Mouse (Mus musculus): Measurements from ENCODE around the gene Fam107b. TPM values are rescaled to one million over a fixed set of nuclear protein-coding genes. Genes with fewer than 3 reads are reported as not detected.

The Fam107b gene
- polyA plus RNA-seq, 1 experiment from 2014 or later: 61.7 TPM

DNA sequence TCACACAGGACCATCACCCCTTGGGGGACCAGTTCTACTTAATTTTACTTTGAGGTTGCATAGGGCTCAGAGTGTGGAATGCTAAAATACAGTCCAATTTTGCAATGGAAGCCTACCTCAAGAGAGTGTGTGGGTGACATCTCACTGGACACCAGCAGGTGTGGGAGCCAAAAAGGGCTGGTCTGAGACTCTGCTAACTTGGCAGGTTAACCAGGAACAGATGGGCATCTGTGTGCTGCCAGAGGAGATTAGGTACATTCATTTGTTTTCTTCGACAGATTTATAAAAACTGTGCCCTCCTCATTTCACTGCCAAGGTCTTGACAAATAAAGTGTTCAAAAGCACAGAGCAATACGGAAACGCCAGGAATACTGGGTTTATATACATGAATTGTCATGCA, 32.3 kb downstream of the Fam107b start:
- H3K4me3 ChIP-seq (replicated peaks; ENCODE audit: low read length): no peak overlapping the region
- ATAC-seq: no peak
- 63% methylated on average over 3 of the region's 3 CpGs for WGBS
- H3K4me1 ChIP-seq (replicated peaks; ENCODE audit: control insufficient read depth, insufficient read depth, low read length): no peaks in the 10 kb centered on the region
- no peaks in the 10 kb centered on the region for H3K36me3 ChIP-seq (ENCODE audit: control insufficient read depth, insufficient read depth)
- no peak overlapping the region for H3K27ac ChIP-seq (ENCODE audit: low read length)
- H3K27me3 ChIP-seq (replicated peaks; ENCODE audit: control insufficient read depth, insufficient read depth, low read length): no peaks in the 10 kb centered on the region
- no peak overlapping the region for H3K4me2 ChIP-seq (ENCODE audit: low read length)
- no peaks in the 10 kb centered on the region for H3K9me3 ChIP-seq (ENCODE audit: control insufficient read depth, low read length)
- H3K9ac ChIP-seq (replicated peaks; ENCODE audit: low read depth, low read length): no peak overlapping the region

DNA sequence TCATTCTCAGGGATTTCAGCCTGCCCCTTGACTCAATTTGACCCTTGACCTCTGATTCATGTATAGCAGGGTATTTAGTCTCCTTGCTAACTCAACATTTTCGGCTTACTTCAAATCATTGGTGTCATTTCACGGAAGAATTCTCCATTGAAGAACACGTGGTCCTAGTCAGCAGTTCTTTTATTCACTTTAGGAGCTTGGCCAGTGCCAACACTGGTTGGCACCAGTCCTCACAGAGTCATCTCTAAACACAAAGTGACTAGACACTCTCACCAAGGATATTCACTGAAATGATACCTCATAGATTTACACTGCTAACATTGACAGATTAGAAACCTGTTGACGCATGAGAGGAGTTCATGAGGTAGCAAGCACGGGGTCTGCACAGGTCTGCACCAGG, 32.9 kb downstream of the Fam107b start:
- H3K4me3 ChIP-seq (replicated peaks; ENCODE audit: low read length): no peak overlapping the region
- no peak overlapping the region for H3K27ac ChIP-seq (ENCODE audit: low read length)
- no peak overlapping the region for H3K9ac ChIP-seq (replicated peaks; ENCODE audit: low read depth, low read length)
- no peaks in the 10 kb centered on the region for H3K27me3 ChIP-seq (replicated peaks; ENCODE audit: control insufficient read depth, insufficient read depth, low read length)
- WGBS: 79% methylated on average over 5 of the region's 5 CpGs
- ATAC-seq: no peak
- no peaks in the 10 kb centered on the region for H3K36me3 ChIP-seq (ENCODE audit: control insufficient read depth, insufficient read depth)
- no peaks in the 10 kb centered on the region for H3K9me3 ChIP-seq (ENCODE audit: control insufficient read depth, low read length)
- no peaks in the 10 kb centered on the region for H3K4me1 ChIP-seq (replicated peaks; ENCODE audit: control insufficient read depth, insufficient read depth, low read length)
- H3K4me2 ChIP-seq (ENCODE audit: low read length): no peak overlapping the region

DNA sequence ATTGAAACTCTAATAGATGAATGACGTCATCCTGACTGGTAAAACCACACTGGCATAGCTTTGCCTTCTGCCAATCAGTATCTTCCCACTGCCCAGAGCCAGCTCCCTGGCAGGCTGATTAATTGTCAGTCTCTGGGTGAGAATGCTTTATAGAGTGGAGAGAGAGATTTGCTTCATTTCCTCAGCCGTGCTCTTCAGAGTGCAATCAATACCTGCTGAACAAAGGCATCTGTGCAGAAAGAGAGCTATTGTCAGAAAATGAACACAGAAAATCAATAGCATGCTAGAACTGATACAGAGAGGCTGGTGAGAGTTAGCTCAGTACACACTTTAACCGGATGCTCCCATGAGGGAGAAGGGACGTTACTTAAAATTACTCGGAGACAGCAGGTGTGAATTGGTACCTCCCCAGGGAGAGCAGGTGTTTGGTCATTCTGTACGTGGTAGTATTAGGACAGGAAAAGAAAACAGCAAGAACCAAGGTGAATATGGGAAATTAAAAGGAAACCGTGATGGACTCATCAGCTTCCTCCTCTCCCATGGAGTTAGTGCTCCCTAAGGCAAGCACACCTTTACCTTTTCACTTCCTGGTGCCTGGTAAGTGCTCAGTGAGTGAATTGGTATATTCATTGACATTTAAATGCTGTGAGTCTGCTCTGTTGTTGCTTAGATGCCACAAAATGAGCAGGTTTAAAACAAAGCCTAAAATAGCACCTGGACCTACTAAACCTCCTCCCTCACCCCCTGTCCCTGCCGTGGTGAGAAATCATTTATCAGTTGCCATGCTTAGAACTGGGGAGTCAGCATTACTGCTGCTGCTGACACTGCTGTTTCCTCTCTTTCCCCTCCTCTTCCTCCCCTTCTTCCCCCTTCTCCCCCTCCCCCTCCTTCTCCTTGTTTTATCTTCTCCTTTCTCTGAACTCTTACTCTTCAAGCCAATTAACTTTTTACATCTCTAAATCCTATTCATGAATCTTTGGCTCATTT, 38.9 kb downstream of the Fam107b start:
- no peak overlapping the region for H3K9ac ChIP-seq (replicated peaks; ENCODE audit: low read depth, low read length)
- whole genome bisulfite sequencing: 47% methylated on average over 8 of the region's 8 CpGs
- no peaks in the 10 kb centered on the region for H3K27me3 ChIP-seq (replicated peaks; ENCODE audit: control insufficient read depth, insufficient read depth, low read length)
- peak; percentile 58 for ATAC-seq
- H3K27ac ChIP-seq (ENCODE audit: low read length): no peak overlapping the region
- H3K36me3 ChIP-seq (ENCODE audit: control insufficient read depth, insufficient read depth): no peaks in the 10 kb centered on the region
- no peak overlapping the region for H3K4me3 ChIP-seq (replicated peaks; ENCODE audit: low read length)
- no peaks in the 10 kb centered on the region for H3K9me3 ChIP-seq (ENCODE audit: control insufficient read depth, low read length)
- no peaks in the 10 kb centered on the region for H3K4me1 ChIP-seq (replicated peaks; ENCODE audit: control insufficient read depth, insufficient read depth, low read length)
- no peak overlapping the region for H3K4me2 ChIP-seq (ENCODE audit: low read length)

DNA sequence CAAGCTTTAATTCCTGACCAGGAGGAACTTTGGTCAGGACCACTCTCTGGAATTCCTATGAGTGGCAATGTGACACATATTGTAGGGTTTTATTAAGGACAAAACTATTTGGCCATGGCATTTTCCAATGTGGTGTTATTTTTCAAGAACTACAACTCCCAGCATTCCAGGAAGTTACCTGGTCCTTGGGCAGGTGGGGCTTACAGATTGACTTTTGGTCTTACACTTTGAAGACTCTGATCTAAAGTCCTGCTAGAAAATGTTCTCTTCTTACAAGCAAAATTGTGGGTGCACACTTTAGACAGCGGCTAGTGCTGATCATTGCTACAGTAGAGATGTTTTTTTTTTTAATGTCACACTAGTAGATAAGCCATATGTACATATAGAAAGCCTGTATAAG, 48.2 kb downstream of the Fam107b start:
- 92% methylated on average over 1 of the region's 1 CpGs for WGBS
- no peak overlapping the region for H3K4me3 ChIP-seq (replicated peaks; ENCODE audit: low read length)

DNA sequence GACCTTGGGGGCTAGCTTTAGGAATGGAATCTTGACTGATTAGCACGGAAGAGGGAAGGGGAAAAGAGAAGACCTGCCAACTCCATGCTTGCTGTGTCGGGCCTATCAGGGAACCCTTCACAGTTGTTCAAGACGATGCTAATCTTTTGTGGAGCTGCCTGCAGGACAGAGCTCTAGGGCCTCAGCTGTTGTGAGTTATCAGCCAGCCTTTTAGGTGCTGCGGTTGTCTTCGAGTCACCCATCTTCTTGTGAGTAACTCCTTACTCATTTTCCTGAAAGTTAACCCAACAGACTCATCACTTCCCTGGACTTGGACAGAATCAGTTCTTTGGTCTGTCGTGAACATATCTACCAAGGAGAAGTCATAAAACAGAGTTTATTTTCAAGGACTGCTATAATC, 51.3 kb downstream of the Fam107b start:
- Histone ChIP-seq H3K27me3 (replicated peaks; ENCODE audit: control insufficient read depth, insufficient read depth, low read length) (no peaks in the 10 kb centered on the region), H3K36me3 (ENCODE audit: control insufficient read depth, insufficient read depth) (no peaks in the 10 kb centered on the region), H3K9ac (replicated peaks; ENCODE audit: low read depth, low read length) (no peak overlapping the region), H3K4me1 (replicated peaks; ENCODE audit: control insufficient read depth, insufficient read depth, low read length) (no peaks in the 10 kb centered on the region), H3K9me3 (ENCODE audit: control insufficient read depth, low read length) (no peaks in the 10 kb centered on the region), H3K4me3 (replicated peaks; ENCODE audit: low read length) (no peak overlapping the region), H3K27ac (ENCODE audit: low read length) (no peak overlapping the region), H3K4me2 (ENCODE audit: low read length) (no peak overlapping the region)
- WGBS: 86% methylated on average over 6 of the region's 6 CpGs
- no peak for ATAC-seq

More for the DNA sequence above, 48.2 kb downstream of the Fam107b start:
- Histone ChIP-seq H3K9me3 (ENCODE audit: control insufficient read depth, low read length) (no peaks in the 10 kb centered on the region), H3K9ac (replicated peaks; ENCODE audit: low read depth, low read length) (no peak overlapping the region), H3K36me3 (ENCODE audit: control insufficient read depth, insufficient read depth) (no peaks in the 10 kb centered on the region), H3K4me1 (replicated peaks; ENCODE audit: control insufficient read depth, insufficient read depth, low read length) (no peaks in the 10 kb centered on the region), H3K27me3 (replicated peaks; ENCODE audit: control insufficient read depth, insufficient read depth, low read length) (no peaks in the 10 kb centered on the region), H3K4me2 (ENCODE audit: low read length) (no peak overlapping the region), H3K27ac (ENCODE audit: low read length) (no peak overlapping the region)
- no peak for ATAC-seq

DNA sequence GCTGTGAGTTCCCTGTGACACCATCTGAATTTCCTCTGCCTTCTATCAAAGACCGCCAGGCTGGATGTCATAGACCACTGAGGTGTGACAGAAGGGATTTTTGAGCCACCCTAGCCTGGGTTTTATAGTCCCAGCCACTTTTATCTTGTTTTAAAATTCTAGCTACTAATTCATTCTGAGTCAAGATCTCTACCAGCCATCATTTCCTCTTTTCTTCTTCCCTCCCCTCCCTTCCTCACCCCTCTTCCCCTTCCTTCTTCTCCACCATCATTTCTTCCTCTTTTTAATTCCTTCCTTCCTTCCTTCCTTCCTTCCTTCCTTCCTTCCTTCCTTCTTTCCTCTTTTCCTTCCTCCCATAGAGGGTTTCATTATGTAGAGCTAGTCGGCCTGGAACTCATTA, 51.9 kb downstream of the Fam107b start:
- WGBS: 85% methylated on average over 2 of the region's 2 CpGs
- ATAC-seq: no peak
- H3K36me3 ChIP-seq (ENCODE audit: control insufficient read depth, insufficient read depth): no peaks in the 10 kb centered on the region

DNA sequence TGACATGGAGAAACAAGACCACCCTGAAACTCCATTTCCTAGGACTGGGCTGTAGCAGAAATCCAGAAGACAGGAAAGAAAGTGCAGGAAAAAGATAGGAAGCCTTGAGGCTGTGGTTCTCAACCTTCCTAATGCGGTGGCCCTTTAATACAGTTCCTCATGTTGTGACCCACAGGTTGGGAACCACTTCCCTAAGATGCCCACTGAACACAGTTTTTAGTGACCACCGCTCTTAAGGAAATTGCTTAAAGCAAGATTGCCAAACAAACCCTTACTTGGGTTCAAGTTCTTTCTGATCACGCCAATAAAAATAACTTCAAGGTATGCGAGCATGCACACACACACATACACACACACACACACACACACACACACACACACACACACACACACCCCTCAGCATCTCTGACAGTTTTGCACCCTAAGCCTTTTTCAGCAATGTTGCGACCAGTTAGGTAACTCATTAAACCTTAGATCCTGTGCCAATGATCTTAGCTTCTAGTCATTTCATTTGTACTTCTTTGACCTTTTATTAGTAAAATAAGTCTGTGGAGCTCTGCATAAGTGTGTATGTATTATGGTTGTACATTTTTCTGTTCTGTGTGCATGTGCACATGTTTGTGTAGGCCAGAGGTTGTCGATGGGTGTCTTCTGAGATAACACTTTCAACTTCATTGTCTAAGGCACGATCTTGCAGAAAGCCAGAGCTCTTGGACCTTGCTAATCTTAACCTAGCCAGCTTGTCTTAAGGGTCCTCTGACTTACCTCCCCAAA, 53.1 kb downstream of the Fam107b start:
- H3K27ac ChIP-seq (ENCODE audit: low read length): no peak overlapping the region
- 96% methylated on average over 7 of the region's 7 CpGs for WGBS
- no peak overlapping the region for H3K9ac ChIP-seq (replicated peaks; ENCODE audit: low read depth, low read length)

More for the DNA sequence above, 51.9 kb downstream of the Fam107b start:
- H3K4me1 ChIP-seq (replicated peaks; ENCODE audit: control insufficient read depth, insufficient read depth, low read length): no peaks in the 10 kb centered on the region
- H3K9ac ChIP-seq (replicated peaks; ENCODE audit: low read depth, low read length): no peak overlapping the region
- H3K4me3 ChIP-seq (replicated peaks; ENCODE audit: low read length): no peak overlapping the region
- H3K27me3 ChIP-seq (replicated peaks; ENCODE audit: control insufficient read depth, insufficient read depth, low read length): no peaks in the 10 kb centered on the region
- H3K4me2 ChIP-seq (ENCODE audit: low read length): no peak overlapping the region
- H3K27ac ChIP-seq (ENCODE audit: low read length): no peak overlapping the region
- H3K9me3 ChIP-seq (ENCODE audit: control insufficient read depth, low read length): no peaks in the 10 kb centered on the region

DNA sequence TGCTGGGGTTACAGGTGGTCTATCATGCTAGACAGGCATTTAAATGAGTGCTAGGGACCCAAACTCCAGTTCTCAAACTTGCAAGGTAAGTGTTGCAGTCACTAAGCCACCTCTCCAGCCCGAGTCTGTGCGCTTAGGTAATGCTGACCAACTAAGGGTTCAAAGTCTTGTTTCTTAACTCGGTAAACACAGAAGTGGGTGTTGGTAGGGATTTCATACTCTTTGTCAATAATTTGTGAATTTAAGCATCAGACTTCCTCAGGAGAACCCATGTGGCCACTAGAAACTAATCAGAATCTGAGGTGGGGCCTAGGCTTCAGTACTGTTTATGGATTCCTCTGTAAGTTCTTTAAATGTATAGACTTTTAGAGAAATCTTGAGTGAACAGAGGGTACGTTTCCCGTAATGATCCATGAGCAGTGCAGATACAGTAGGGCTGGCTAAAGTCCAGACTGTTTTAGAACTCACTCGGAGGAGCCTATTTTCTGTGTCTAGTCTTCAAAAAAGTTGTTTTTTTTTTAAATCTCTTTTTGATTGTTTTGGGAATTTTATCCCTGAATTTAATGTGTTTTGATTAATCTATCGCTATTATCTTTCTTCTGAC, 53.8 kb downstream of the Fam107b start:
- no peaks in the 10 kb centered on the region for H3K36me3 ChIP-seq (ENCODE audit: control insufficient read depth, insufficient read depth)
- 94% methylated on average over 7 of the region's 7 CpGs for WGBS

More for the DNA sequence above, 53.1 kb downstream of the Fam107b start:
- Histone ChIP-seq H3K4me2 (ENCODE audit: low read length) (no peak overlapping the region), H3K27me3 (replicated peaks; ENCODE audit: control insufficient read depth, insufficient read depth, low read length) (no peaks in the 10 kb centered on the region), H3K36me3 (ENCODE audit: control insufficient read depth, insufficient read depth) (no peaks in the 10 kb centered on the region), H3K4me3 (replicated peaks; ENCODE audit: low read length) (no peak overlapping the region), H3K4me1 (replicated peaks; ENCODE audit: control insufficient read depth, insufficient read depth, low read length) (no peaks in the 10 kb centered on the region), H3K9me3 (ENCODE audit: control insufficient read depth, low read length) (no peaks in the 10 kb centered on the region)
- no peak for ATAC-seq

DNA sequence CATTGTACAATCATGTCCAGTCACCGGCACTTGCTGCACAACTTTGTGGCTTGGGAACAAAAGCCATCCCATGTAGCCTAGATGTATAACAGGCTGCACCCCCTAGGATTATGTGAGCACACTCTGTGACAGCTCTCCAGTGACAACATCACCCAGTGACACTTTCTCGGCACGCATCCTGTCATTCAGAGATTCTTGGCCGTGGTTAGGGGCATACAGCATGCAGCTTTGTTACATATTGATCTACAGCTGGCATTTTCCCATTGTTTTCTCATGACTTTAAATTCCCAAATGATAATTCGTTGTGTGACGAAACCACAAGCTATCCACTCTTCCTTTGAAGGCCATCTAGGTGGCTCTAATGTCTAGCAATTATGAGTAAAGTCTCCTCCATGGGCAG, 58.8 kb downstream of the Fam107b start:
- Histone ChIP-seq H3K9ac (replicated peaks; ENCODE audit: low read depth, low read length) (no peak overlapping the region), H3K36me3 (ENCODE audit: control insufficient read depth, insufficient read depth) (no peaks in the 10 kb centered on the region), H3K27ac (ENCODE audit: low read length) (no peak overlapping the region), H3K4me3 (replicated peaks; ENCODE audit: low read length) (no peak overlapping the region), H3K4me1 (replicated peaks; ENCODE audit: control insufficient read depth, insufficient read depth, low read length) (no peaks in the 10 kb centered on the region), H3K4me2 (ENCODE audit: low read length) (no peak overlapping the region), H3K9me3 (ENCODE audit: control insufficient read depth, low read length) (no peaks in the 10 kb centered on the region), H3K27me3 (replicated peaks; ENCODE audit: control insufficient read depth, insufficient read depth, low read length) (no peaks in the 10 kb centered on the region)
- WGBS: 82% methylated on average over 6 of the region's 6 CpGs
- ATAC-seq: no peak

More for the DNA sequence above, 53.8 kb downstream of the Fam107b start:
- Histone ChIP-seq H3K27ac (ENCODE audit: low read length) (no peak overlapping the region), H3K9ac (replicated peaks; ENCODE audit: low read depth, low read length) (no peak overlapping the region), H3K4me3 (replicated peaks; ENCODE audit: low read length) (no peak overlapping the region), H3K4me1 (replicated peaks; ENCODE audit: control insufficient read depth, insufficient read depth, low read length) (no peaks in the 10 kb centered on the region), H3K9me3 (ENCODE audit: control insufficient read depth, low read length) (no peaks in the 10 kb centered on the region), H3K27me3 (replicated peaks; ENCODE audit: control insufficient read depth, insufficient read depth, low read length) (no peaks in the 10 kb centered on the region), H3K4me2 (ENCODE audit: low read length) (no peak overlapping the region)
- no peak for ATAC-seq

Measured in forebrain, embryonic 16.5 days (tissue).